Mouse (Mus musculus) left cerebral cortex, adult 2 months (tissue): Measurements from ENCODE around the gene Etaa1. TPM values are rescaled to one million over a fixed set of nuclear protein-coding genes. Genes with fewer than 3 reads are reported as not detected.
"Not testable (repeated sequence)": the region's sequence is repeated elsewhere in the genome, so short reads cannot be mapped to it uniquely, and the experiment has no call there.

Experiments used
- DNase-seq, 2 experiments: peaks; one replicate each; pipeline ENCODE4 v3.0.0; 2021 to 2022; ENCODE audit warnings: low spot score in 2 of 2, mixed read lengths in 1 of 2; ENCODE audit errors: extremely low spot score in 1 of 2
- H3K27ac ChIP-seq: fragments of 200-600 bp; 2 replicates; pipeline ENCODE4 v1.8.1; 2022
- H3K4me3 ChIP-seq: fragments of 200-600 bp; 2 replicates; pipeline ENCODE4 v1.8.1; 2022
- CTCF ChIP-seq: fragments of 200-600 bp; IDR thresholded peaks from 2 replicates; pipeline ENCODE4 v1.8.1; 2022; ENCODE audit warnings: antibody characterized with exemption, mild to moderate bottlenecking, moderate library complexity
- intact Hi-C: fragments of 180-260 bp; cut with DNase I; formaldehyde crosslinking; loops from one replicate; pipeline ENCODE4 v1.15.1; 2025
- long read RNA-seq, 2 experiments: library from polyadenylated mRNA; stranded (forward); transcript quantifications; one replicate each; pipeline ENCODE4 v2.0.0; 2021; ENCODE audit warnings: borderline mapping rate in 2 of 2
- total RNA-seq, 2 experiments: library from RNA; stranded (reverse); gene quantifications; 2 replicates each; pipeline ENCODE4 v1.2.3; 2021

The Etaa1 gene
- total RNA-seq: 1 to 10 TPM; 7.3 to 7.5 TPM
- long read RNA-seq, experiment 1, full-length matches to known transcripts: 8 of 8 reads
- long read RNA-seq, experiment 1, partial matches to known transcripts: 0 of 8 reads
- long read RNA-seq, experiment 1, other reads (novel, unspliced or antisense): 0 of 8 reads
- long read RNA-seq, experiment 2, full-length matches to known transcripts: 3 of 5 reads
- long read RNA-seq, experiment 2, partial matches to known transcripts: 1 of 5 reads
- long read RNA-seq, experiment 2, other reads (novel, unspliced or antisense): 1 of 5 reads

DNA sequence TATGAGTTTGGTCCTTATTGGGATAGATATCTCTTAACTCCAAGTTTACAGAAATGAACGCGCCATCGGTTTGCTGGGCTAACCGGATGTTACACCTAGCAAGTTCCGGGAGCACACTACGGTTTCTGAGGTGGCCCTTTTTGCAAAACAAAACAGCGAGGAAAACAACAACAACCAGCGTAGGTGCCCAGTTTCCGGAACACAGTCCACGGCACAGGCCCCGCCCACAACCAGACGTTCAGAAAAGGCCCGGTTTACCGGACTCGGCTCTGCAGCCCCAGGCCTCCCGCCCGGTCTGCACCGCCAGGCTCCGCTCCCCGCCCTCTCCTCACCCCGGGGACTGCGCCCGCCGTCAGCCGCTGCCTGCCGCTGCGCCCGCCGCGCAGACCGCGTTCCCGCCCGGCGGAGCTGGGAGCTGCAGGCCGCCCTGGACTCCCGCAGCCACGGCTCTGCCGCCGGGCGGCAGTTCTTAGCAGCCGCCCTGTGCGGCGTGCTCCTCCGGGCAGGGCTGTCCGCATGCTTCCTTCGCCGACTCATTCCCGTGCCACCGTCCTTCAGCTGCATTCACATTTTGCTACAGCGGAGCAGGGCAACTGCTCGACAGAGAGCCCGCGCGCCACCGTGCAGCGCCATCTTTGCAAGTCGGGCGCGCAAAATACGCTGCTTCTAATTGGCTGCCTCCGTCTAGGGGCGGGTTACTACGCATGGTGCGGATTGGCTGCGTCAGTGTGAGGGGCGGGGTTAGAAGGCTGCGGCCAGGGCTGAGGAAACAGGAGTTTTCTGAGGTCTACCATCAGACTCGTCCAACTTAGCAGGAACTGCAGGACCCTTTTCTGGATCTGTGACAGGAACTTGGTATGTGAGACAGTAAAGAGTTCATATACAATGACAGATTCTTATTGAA lies at the start of gene Etaa1:
TSS of gene Etaa1 (minus strand) at position 645 of the 904 bp plus-strand sequence.
- peak within 1 kb of the TSS; percentile 78 for H3K27ac ChIP-seq
- H3K4me3 ChIP-seq: peak within 1 kb of the TSS; percentile 96
- TF ChIP-seq CTCF: no peak; the same call in 1 of the 2 replicates
- intact Hi-C loops: loop anchor here (5.0 to 10.0 kb wide), 2 partner anchors 689 to 1064 kb away; partner anchors contain the start of gene Meis1
- DNase-seq: peak; percentile 93

DNA sequence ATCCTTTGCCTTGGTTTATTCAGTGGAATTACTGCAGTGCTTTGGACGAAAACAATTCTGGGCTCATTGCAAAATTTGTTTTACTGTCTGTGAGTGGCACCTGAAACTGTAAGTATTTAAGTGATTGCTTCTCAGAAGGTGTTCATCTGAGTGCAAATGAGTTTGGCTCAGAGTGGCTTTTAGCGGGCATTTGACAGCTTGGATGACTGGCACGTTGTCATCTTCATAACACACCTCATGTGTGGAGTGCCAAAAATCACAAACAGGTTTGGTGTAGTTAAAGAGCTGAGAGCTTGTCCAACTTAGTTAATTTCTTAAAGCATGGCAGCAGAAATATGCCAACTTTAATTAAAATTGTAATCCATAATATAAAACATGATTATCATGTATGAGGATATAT lies 40.5 kb upstream of the Etaa1 start:
- no peak overlapping the region for H3K4me3 ChIP-seq
- DNase-seq: no peak
- H3K27ac ChIP-seq: no peak overlapping the region
- intact Hi-C loops: no loop called here
- TF ChIP-seq CTCF: no peak

DNA sequence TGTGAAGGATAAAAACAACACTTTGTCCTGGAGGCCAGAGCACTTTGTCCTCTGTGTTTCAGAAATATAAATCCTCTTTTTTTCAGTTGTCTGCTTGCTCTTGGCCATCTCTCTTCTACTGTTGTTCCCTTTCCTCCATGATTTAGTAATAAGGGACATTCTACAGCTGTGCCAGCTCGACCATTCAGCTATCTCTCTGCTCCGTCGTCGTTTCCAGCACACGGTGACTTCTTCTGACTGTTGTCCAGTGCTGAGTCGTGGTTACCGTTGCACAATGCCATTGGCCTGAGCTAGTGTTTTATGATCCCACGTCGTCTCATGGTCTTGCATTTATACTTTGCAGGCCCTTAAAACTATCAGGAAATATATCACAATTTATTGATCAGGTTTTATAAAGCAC lies 38.6 kb upstream of the Etaa1 start:
- DNase-seq: no peak
- TF ChIP-seq CTCF: no peak
- Histone ChIP-seq H3K4me3 (no peak overlapping the region), H3K27ac (no peak overlapping the region)
- intact Hi-C loops: no loop called here

DNA sequence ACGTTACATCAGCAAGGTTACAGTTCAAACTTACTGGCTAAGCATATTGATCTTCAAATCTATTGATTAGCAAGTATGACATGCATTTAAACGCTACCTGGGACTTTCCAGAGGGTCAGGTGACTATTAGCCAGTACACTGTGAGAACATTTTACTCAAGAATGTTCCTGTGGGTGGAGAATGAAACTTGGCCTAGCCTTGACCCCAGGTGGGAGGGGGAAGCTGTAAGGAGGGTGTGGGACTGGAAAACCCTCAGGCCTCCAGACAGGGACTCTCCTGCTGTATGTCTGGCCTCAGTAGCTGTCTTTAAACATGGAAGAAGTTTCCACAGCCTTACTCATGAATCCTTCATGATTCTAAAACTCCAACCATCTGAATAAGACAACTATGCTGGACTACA lies 29.7 kb upstream of the Etaa1 start:
- DNase-seq: no peak
- intact Hi-C loops: no loop called here
- Histone ChIP-seq H3K4me3 (no peak overlapping the region), H3K27ac (no peak overlapping the region)
- TF ChIP-seq CTCF: no peak

DNA sequence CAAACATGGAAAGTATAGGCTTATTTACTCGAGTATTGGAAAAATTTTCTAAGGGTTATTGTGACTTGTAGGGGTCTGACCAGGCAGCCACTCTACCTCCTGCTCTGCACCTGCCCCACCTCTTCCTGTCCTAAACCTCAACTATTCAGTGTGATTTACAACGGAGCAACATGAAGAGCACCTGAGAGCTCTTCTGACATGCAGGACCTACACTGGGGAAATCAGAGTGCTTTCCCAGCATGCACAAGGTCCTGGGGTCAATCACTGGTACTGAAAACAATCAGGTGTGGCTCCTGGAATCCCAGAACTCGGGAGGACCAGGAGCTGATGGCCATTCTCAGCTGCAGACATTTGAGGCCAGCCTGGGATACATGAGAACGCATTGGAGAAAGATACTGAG lies 27.6 kb upstream of the Etaa1 start:
- intact Hi-C loops: no loop called here
- Histone ChIP-seq H3K4me3 (no peak overlapping the region), H3K27ac (no peak overlapping the region)
- DNase-seq: no peak
- no peak for TF ChIP-seq CTCF

DNA sequence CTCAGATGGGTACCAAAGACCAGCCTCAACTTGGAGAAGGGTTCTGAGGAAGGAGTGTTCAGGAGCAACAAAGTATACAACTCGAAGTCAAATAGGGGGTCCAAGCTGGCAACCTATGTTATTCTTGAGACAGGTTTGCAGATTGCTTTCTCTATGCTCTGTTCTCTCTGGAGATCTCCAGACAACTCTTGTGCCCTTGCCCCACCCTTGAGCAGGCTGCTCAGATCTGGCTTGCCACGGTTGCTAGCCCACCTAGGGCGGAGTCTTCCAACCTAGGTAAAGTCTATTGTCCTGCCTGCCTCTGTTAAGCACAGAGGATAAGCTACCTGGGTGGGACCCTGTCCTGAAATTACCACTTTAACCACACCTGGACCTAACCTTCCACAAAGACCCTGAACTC lies 21.9 kb upstream of the Etaa1 start:
- Histone ChIP-seq H3K27ac (no peak overlapping the region), H3K4me3 (no peak overlapping the region)
- intact Hi-C loops: no loop called here
- no peak for TF ChIP-seq CTCF
- DNase-seq: no peak

DNA sequence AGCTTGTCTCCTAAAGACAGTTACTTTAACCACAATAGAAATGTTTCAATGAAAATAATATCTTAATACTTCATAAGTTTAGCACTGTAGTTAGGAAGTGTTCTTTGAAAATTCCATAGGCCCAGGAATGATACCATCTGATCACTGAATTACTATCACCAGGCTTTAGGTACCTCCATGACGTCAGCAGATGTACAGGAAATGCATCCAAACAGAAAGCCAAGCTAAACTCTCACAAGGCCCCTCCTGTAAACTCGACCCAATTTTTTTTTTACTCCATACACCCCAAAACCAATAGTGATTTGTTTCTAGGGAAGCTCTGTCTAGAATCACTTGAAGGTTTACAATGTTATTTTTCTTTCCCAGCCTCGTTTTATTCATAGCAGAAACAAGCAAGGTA lies 884 bp downstream of the Etaa1 start:
- peak overlapping the region; percentile 96 for H3K4me3 ChIP-seq
- no peak for DNase-seq
- TF ChIP-seq CTCF: no peak
- H3K27ac ChIP-seq: no peak overlapping the region; the same call in 1 of the 2 replicates
- intact Hi-C loops: loop anchor here (5.0 to 10.0 kb wide), 2 partner anchors 688 to 1065 kb away; partner anchors contain the start of gene Meis1

DNA sequence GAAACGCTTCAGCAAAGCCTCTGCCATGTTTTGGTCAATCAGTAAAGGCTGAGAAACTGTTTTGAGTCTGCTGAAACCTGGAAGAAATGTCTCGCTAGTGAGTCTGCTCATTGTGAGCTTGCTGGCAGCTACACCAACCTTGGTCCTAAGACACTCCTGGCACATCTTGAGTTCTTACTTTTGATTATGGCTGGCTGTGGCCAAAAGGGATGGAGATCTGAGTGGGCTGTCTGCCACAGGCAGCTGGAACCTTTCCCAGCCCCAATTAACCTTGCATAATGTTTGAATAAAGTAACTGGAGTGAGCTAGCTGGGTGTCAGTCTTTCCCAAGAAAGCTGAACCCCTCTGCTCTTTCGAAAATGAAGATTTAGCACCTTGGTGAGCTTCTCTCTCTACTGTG lies 2.3 kb downstream of the Etaa1 start:
- Histone ChIP-seq H3K27ac (no peak overlapping the region), H3K4me3 (no peak overlapping the region)
- intact Hi-C loops: loop anchor here (5.0 to 10.0 kb wide), 2 partner anchors 687 to 1066 kb away; partner anchors contain the start of gene Meis1
- no peak for TF ChIP-seq CTCF
- peak; percentile 26 to 57 for DNase-seq

DNA sequence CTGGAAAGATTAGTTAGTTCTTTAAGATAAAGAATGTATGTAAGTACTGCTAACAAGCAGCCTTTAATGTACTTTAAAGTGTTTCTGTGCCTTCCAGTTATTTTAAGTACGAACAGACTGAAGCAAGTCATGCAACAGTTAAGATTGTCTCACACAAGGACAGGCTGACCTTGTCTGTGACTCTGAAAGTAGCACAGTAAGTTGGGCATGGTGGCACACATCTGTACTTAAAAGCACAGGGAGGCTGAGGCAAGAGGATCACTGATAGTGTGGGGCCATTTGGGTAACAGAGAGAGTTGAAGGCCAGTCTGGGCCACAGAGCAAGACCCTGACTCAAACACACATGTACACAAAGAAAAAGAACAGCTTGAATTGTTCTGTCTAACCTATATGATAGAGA lies 14.5 kb downstream of the Etaa1 start:
- TF ChIP-seq CTCF: no peak
- intact Hi-C loops: no loop called here
- Histone ChIP-seq H3K27ac (no peak overlapping the region), H3K4me3 (no peak overlapping the region)
- no peak for DNase-seq

DNA sequence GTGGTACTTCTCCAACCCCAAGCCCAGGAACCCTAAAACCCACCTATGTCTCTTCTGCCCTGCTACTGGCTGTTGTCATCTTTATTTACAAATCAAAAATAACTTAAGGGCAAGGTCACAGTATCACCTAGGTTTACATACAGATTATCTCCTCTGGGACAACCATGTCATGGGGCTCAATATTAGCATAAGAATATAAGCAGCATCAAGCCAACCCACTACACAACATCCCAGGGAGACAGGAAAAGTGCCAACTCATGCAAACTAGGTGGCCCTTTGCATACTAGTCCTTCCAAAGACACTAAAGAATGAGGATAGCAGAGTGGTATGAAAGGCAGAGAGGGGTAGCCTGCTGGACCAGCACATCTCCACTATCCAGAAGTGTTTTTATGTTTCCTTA lies 15.7 kb downstream of the Etaa1 start:
- Histone ChIP-seq H3K4me3 (no peak overlapping the region), H3K27ac (no peak overlapping the region)
- intact Hi-C loops: no loop called here
- TF ChIP-seq CTCF: no peak
- DNase-seq: no peak

DNA sequence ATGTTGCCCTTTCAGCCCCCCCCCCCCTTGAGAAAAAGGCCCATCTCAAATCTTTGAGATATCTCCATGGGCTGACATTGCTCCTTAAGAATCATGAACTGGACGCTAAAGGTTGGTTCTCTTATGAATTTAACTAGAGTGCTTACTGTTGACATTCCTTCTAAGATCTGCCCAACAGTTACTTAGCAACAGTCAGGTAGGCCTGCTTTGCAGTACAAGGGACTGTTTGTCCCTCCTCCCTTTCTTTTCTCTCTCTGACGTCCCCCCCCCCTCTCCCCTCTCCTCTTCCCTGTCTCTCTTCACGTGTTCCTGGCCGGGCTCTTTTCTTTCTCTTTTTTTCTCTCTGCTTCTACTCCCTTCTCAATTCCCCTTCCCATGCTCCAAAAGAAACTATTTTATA lies 35.8 kb downstream of the Etaa1 start:
- DNase-seq: no peak
- intact Hi-C loops: no loop called here
- no peak overlapping the region for H3K27ac ChIP-seq
- no peak overlapping the region for H3K4me3 ChIP-seq
- no peak for TF ChIP-seq CTCF

DNA sequence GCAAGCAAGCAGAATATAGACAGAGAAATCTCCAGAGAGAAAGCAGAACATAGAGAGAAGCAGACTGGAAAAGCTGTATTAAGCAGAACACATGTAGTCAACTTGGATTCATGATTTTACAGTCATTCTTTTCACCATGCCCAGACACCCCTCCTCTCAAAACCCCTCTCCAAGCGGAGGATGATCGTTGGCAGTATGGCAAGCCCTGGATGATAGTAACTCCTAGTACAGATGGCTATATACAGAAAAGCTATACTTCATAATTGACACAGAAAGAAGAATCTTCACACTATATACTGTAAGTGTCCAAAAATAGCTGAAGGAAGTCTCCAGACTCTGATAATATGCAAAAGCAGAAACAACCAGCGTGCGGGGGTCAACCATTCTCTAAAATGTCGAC lies 36.6 kb downstream of the Etaa1 start:
- H3K4me3 ChIP-seq: no peak overlapping the region
- TF ChIP-seq CTCF: no peak
- intact Hi-C loops: no loop called here
- no peak for DNase-seq
- no peak overlapping the region for H3K27ac ChIP-seq

DNA sequence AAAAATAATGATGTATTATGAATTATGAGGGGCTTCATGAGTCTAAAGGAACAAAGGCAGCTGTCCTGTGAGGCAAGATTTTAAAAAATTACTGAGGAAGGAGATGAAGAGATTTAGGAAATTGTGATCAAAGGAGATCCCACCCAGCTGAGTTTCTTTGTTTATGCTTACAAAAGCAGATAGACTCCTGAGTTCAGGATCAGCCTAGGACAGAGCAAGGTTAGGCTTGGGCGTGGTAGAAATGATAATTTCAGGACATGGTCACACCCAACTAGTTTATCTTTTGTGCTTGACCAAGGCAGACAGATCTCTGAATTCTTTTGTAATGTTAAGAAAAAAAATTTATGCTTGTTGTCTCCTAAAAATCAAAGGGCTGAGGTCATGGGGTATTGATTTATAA lies 37.2 kb downstream of the Etaa1 start:
- no peak for DNase-seq
- Histone ChIP-seq H3K27ac (no peak overlapping the region), H3K4me3 (no peak overlapping the region)
- TF ChIP-seq CTCF: no peak
- intact Hi-C loops: no loop called here

DNA sequence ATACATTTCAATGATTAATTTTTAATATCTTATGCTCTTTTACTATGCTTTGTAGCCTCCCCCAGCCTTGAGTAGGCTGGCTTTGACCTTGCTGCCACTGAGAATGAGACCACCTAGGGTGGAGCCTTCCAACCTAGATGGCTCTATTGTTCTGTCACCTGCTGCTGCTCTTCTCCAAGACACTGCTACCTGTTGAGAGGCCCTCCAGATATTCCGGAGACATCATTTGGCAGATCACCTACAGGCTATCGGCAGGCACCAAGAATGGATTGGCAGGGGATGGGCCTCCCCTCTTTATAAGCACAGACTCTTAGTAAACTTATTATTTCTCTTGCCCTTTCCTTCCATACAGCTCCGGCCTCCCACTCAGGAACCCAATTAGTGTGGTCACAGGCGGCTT lies 52.7 kb downstream of the Etaa1 start:
- intact Hi-C loops, H3K4me3 ChIP-seq, H3K27ac ChIP-seq, DNase-seq: not testable (repeated sequence)
